Mouse (Mus musculus) heart, embryonic 11.5 days (tissue): ENCODE data around the gene Slc22a8. TPM values are rescaled to one million over a fixed set of nuclear protein-coding genes. Genes with fewer than 3 reads are reported as not detected.

ENCODE experiments used
- ATAC-seq: fragments of 200-750 bp; cut with Nextera tagmentation; replicated peaks from 2 replicates; pipeline ENCODE4 v1.8.0; 2017; ENCODE audit warnings: moderate library complexity; ENCODE audit not compliant: insufficient number of reproducible peaks, low FRiP score, low TSS enrichment
- H3K27ac ChIP-seq: fragments of 300-500 bp; sonication (generic); 2 replicates; pipeline ENCODE4 v1.5.1; 2014; ENCODE audit warnings: mild to moderate bottlenecking, low read depth, low read length
- H3K27me3 ChIP-seq: fragments of 300-500 bp; sonication (generic); 2 replicates; pipeline ENCODE4 v1.6.1; 2014; ENCODE audit warnings: mild to moderate bottlenecking, low read length, mixed read lengths; ENCODE audit not compliant: control insufficient read depth, insufficient read depth
- H3K36me3 ChIP-seq: fragments of 300-500 bp; sonication (generic); 2 replicates; pipeline ENCODE4 v1.6.1; 2014; ENCODE audit warnings: mild to moderate bottlenecking, low read length, moderate library complexity, mixed read lengths; ENCODE audit not compliant: control insufficient read depth, insufficient read depth
- H3K4me1 ChIP-seq: fragments of 300-500 bp; sonication (generic); 2 replicates; pipeline ENCODE4 v1.6.1; 2014; ENCODE audit warnings: low read length; ENCODE audit not compliant: control insufficient read depth, insufficient read depth
- H3K4me2 ChIP-seq: fragments of 300-500 bp; sonication (generic); 2 replicates; pipeline ENCODE4 v1.6.1; 2014; ENCODE audit warnings: mild to moderate bottlenecking, moderate library complexity
- H3K4me3 ChIP-seq: fragments of 300-500 bp; sonication (generic); 2 replicates; pipeline ENCODE4 v1.5.1; 2014; ENCODE audit warnings: low read depth, low read length
- H3K9ac ChIP-seq: fragments of 300-500 bp; sonication (generic); 2 replicates; pipeline ENCODE4 v1.6.1; 2014; ENCODE audit warnings: mild to moderate bottlenecking, low read depth, low read length, moderate library complexity
- H3K9me3 ChIP-seq: fragments of 300-500 bp; sonication (generic); replicated peaks from 2 replicates; pipeline ENCODE4 v1.6.1; 2016; ENCODE audit warnings: low read length; ENCODE audit not compliant: control insufficient read depth
- WGBS: fragments of 180-500 bp; shearing (Covaris S2); extraction: QIAGEN DNeasy Blood & Tissue Kit; methylation state at CpG from one replicate; pipeline ENCODE4 v1.1.7; 2014; ENCODE audit not compliant: insufficient replicate concordance; 5-methylcytosine and 5-hydroxymethylcytosine counted together
- polyA plus RNA-seq: library from polyadenylated mRNA; unstranded; fragments of >200 nt; fragmentation: Nextera tagmentation; extraction: Ambion mirVana; gene quantifications from 2 replicates; pipeline ENCODE4 v1.2.1, GENCODE M21; 2014

Gene Slc22a8
- polyA plus RNA-seq, 1 experiment from 2014 or later: 0.07 TPM

GRCm38 (mm10) chr19:8570341-8571040, 20.6 kb upstream of the Slc22a8 start:
- 64% methylated on average over 2 of the region's 2 CpGs for WGBS
- no peaks in the 10 kb centered on the region for H3K9me3 ChIP-seq
- no peak overlapping the region for H3K27ac ChIP-seq
- H3K9ac ChIP-seq: no peak overlapping the region
- no peak for ATAC-seq
- H3K4me1 ChIP-seq: peaks cover 2% of the 10 kb centered on the region; the same call in 1 of the 2 replicates
- no peaks in the 10 kb centered on the region for H3K36me3 ChIP-seq
- H3K4me2 ChIP-seq: no peak overlapping the region
- H3K27me3 ChIP-seq: no peaks in the 10 kb centered on the region
- no peak overlapping the region for H3K4me3 ChIP-seq

- H3K27ac ChIP-seq: no peak overlapping the region
- no peak for ATAC-seq
- no peak overlapping the region for H3K4me3 ChIP-seq
- no peaks in the 10 kb centered on the region for H3K36me3 ChIP-seq
- H3K4me1 ChIP-seq: no peaks in the 10 kb centered on the region
- no peaks in the 10 kb centered on the region for H3K9me3 ChIP-seq
- H3K27me3 ChIP-seq: no peaks in the 10 kb centered on the region
- no peak overlapping the region for H3K9ac ChIP-seq
- no peak overlapping the region for H3K4me2 ChIP-seq
- WGBS: 63% methylated on average over 7 of the region's 7 CpGs
These were observed 19.3 kb upstream of the Slc22a8 start for GRCm38 (mm10) chr19:8571746-8572145.

- Histone ChIP-seq H3K9me3 (no peaks in the 10 kb centered on the region), H3K4me2 (no peak overlapping the region), H3K36me3 (no peaks in the 10 kb centered on the region), H3K4me3 (no peak overlapping the region), H3K27ac (no peak overlapping the region), H3K4me1 (no peaks in the 10 kb centered on the region), H3K27me3 (no peaks in the 10 kb centered on the region), H3K9ac (no peak overlapping the region)
- 15% methylated on average over 3 of the region's 3 CpGs for WGBS
- no peak for ATAC-seq
These were observed 18.6 kb upstream of the Slc22a8 start for GRCm38 (mm10) chr19:8572485-8572884.

GRCm38 (mm10) chr19:8577432-8577831, 13.6 kb upstream of the Slc22a8 start:
- Histone ChIP-seq H3K27ac (no peak overlapping the region), H3K4me3 (no peak overlapping the region), H3K9me3 (no peaks in the 10 kb centered on the region), H3K36me3 (no peaks in the 10 kb centered on the region), H3K27me3 (no peaks in the 10 kb centered on the region), H3K9ac (no peak overlapping the region), H3K4me2 (no peak overlapping the region), H3K4me1 (no peaks in the 10 kb centered on the region)
- WGBS: 82% methylated on average over 4 of the region's 4 CpGs
- no peak for ATAC-seq

GRCm38 (mm10) chr19:8578293-8578969, 12.6 kb upstream of the Slc22a8 start:
- Histone ChIP-seq H3K4me3 (peak overlapping the region; percentile 40), H3K36me3 (no peaks in the 10 kb centered on the region), H3K4me2 (peak overlapping the region; percentile 82), H3K4me1 (no peaks in the 10 kb centered on the region), H3K9me3 (no peaks in the 10 kb centered on the region), H3K27ac (no peak overlapping the region), H3K27me3 (no peaks in the 10 kb centered on the region), H3K9ac (peak overlapping the region; percentile 63)
- WGBS: 5% methylated on average over 24 of the region's 24 CpGs
- ATAC-seq: peak; percentile 39; the same call in 1 of the 2 replicates

- Histone ChIP-seq H3K4me2 (peak overlapping the region; percentile 82), H3K36me3 (no peaks in the 10 kb centered on the region), H3K4me3 (peak overlapping the region; percentile 40), H3K27ac (no peak overlapping the region), H3K4me1 (no peaks in the 10 kb centered on the region), H3K27me3 (no peaks in the 10 kb centered on the region), H3K9me3 (no peaks in the 10 kb centered on the region), H3K9ac (peak overlapping the region; percentile 63)
- WGBS: 57% methylated on average over 2 of the region's 2 CpGs
- no peak for ATAC-seq
These were observed 12.1 kb upstream of the Slc22a8 start for GRCm38 (mm10) chr19:8578970-8579342.

GRCm38 (mm10) chr19:8585298-8585697, 5.8 kb upstream of the Slc22a8 start:
- Histone ChIP-seq H3K27ac (no peak overlapping the region), H3K27me3 (no peaks in the 10 kb centered on the region), H3K4me1 (no peaks in the 10 kb centered on the region), H3K4me3 (no peak overlapping the region), H3K9ac (no peak overlapping the region), H3K9me3 (no peaks in the 10 kb centered on the region), H3K4me2 (no peak overlapping the region), H3K36me3 (no peaks in the 10 kb centered on the region)
- 60% methylated on average over 3 of the region's 3 CpGs for WGBS
- no peak for ATAC-seq

- Histone ChIP-seq H3K4me1 (no peaks in the 10 kb centered on the region), H3K9me3 (no peaks in the 10 kb centered on the region), H3K4me3 (no peak overlapping the region), H3K9ac (no peak overlapping the region), H3K27me3 (no peaks in the 10 kb centered on the region), H3K4me2 (no peak overlapping the region), H3K27ac (no peak overlapping the region), H3K36me3 (no peaks in the 10 kb centered on the region)
- WGBS: 88% methylated on average over 2 of the region's 2 CpGs
- no peak for ATAC-seq
These were observed 5.2 kb upstream of the Slc22a8 start for GRCm38 (mm10) chr19:8585899-8586298.

GRCm38 (mm10) chr19:8586350-8586749, 4.7 kb upstream of the Slc22a8 start:
- Histone ChIP-seq H3K4me3 (no peak overlapping the region), H3K27ac (no peak overlapping the region), H3K4me1 (no peaks in the 10 kb centered on the region), H3K9ac (no peak overlapping the region), H3K36me3 (no peaks in the 10 kb centered on the region), H3K9me3 (no peaks in the 10 kb centered on the region), H3K4me2 (no peak overlapping the region), H3K27me3 (no peaks in the 10 kb centered on the region)
- no peak for ATAC-seq
- 63% methylated on average over 3 of the region's 3 CpGs for WGBS
